Mouse (Mus musculus): ENCODE data around the gene Ccdc50.

Ccdc50 gene

DNA sequence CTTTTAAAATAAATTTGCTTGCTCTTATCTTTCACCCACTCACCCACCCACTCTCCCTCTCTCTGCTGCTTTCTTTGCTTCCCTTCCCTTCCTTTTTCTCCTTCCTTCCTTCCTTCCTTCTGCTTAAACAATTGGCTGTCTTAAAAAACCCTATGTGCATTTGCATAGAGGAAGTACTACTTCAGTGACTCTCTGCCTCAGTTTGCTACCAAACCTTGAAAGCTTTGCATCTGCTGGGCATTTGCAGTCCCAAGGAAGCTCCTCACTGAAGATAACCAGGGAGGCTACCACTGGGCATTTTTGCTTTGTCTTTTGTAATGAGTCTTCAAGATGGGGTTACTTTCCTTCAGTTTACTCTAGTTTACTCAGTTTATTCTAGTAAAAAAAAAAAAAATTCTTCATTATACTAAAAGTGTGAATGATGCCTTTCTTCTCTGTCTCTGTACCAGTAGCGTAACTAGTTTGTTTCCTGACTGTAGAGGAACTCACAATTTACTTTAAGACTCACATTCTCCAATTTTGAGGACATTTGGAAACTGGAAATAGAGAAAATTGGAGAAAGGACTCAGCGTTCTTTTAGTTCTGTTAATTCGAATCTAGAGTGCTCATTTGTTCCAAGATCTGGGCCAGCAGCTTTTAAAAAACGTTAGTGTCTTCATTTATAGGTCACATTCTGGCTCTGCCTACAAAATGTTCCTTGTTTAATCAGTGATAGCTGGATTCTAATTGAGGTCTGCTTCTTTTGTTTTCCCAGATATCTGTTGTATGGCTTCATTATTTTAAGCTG, 6.8 kb downstream of the Ccdc50 start:
- DNase-seq (ENCODE audit: low spot score) = no peak

DNA sequence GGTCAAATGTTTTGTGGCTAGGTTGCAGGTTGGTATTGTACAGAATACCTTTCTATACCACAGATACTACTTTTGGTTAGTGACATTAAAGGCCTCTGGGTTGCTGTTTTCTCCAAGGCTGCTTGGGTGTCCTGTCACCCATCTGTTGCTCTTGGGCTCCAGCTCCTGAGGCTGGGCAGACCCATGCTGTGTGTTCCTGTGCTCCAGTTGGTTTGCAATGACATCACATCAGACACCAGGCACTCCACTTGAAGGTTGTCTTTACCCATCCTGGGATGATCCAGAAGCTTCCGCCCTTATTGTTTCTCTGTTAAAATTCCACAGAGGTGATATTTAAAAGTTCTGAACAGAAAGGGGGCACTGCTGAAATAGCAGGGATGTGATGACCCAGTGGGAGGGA, 8.3 kb downstream of the Ccdc50 start:
- no peak for DNase-seq (ENCODE audit: low spot score)

GRCm38 (mm10) chr16:27399026-27399718, 10.5 kb downstream of the Ccdc50 start:
- DNase-seq (ENCODE audit: low spot score) = no peak

DNA sequence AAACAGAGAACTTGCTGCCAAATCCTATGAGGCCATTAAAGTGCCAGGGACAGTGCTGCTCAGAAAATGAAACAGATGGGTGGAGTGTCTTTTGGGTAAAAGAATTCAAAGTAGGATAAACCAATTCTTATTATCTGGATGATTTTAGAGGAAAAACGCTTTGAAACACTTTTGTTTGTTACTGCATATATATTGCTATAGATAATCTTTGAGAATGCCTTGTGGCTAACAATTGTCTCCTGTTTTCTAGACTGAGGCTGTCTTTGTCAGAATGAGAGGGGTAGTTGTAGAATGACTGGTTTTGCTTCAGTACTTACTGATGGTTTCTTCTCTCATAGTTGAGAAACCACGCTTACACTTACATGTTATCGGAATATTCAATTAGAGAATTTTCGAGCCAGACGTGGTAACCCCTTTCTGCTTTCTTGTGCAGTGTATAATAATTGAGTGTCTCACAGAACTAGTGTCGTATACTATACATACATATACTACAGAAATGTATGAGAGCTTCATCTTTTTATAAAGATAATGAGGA, 11.1 kb downstream of the Ccdc50 start:
- DNase-seq (ENCODE audit: low spot score) = no peak

DNA sequence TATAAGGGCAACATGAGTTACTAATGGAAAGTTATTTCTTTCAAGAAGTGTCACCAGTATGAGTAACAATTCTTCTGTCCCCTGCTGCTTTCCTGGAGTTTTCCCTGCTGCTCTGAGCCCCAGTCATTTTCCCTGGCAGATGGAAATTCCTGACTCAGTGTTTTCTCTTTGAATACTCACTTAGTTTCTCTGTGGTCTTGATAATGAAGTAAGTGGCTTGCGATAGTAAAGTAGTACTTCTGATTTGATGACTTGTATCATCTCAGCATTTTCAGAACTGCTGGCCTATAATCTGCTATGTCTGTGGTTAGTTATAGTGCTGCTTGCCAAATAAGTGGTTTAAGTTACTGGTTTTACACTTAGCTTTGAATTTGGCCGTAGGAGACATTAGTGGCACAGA, 12.9 kb downstream of the Ccdc50 start:
- no peak for DNase-seq (ENCODE audit: low spot score)

DNA sequence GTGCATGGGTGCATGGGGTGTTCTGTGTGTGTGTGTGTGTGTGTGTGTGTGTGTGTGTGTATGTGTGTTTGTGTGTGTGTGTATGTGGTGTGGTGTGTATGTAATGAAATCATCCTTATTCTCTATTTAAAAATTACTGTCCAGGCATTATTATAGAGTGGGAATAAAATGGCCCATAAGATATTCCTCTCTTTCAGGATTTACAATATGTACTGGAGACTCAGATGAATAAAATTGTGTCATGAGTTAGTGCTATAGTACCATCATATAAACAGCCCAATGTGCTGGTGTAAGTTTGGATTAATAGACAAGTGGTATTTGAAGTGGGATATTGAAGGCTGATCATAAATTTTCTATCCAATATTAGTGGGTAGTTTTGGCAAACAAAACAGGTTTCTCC, 15.4 kb downstream of the Ccdc50 start:
- DNase-seq (ENCODE audit: low spot score) = no peak

GRCm38 (mm10) chr16:27416937-27417584, 28.4 kb downstream of the Ccdc50 start:
- no peak for DNase-seq (ENCODE audit: low spot score)

GRCm38 (mm10) chr16:27417632-27418031, 29.0 kb downstream of the Ccdc50 start:
- DNase-seq (ENCODE audit: low spot score) = no peak

GRCm38 (mm10) chr16:27420982-27421381, 32.3 kb downstream of the Ccdc50 start:
- DNase-seq (ENCODE audit: low spot score) = no peak

DNA sequence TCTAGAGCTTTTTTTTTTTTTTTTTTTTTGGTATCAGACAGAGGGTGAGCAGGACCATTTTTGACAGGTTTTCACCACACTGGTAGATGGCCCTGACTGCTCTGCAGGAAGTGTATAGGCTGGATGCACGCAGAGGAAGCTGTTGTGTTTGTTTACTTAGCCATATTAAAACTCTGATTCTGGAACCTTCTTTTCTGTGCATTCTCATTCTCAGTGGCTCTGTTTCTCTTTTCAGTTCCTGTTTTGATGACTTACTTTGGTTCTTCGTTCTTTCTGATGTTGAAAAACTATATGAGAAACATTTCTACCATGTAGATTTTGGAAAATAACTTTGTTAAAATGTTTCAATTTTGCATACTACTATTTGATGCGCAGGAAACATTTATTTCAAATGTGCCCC, 46.4 kb downstream of the Ccdc50 start:
- no peak for DNase-seq (ENCODE audit: low spot score)

DNA sequence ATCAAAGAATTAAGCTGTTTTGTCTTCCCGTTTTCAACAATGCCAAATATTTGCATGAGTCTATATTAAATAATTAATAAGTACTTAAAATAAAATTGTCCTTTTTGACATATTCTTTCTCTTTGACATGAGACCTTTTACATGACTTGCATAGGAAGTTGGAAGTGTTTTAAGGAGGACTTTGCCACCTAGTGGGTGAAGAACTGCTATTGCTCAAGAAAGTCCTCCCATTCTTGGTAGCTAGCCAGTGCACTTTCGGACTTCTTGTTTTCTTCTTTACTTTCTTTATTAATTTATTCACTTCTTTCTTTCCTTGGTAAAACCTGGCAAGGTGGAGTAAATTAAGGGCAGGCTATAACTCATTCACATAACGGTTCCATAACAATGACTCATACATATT, 55.3 kb downstream of the Ccdc50 start:
- no peak for DNase-seq (ENCODE audit: low spot score)

DNA sequence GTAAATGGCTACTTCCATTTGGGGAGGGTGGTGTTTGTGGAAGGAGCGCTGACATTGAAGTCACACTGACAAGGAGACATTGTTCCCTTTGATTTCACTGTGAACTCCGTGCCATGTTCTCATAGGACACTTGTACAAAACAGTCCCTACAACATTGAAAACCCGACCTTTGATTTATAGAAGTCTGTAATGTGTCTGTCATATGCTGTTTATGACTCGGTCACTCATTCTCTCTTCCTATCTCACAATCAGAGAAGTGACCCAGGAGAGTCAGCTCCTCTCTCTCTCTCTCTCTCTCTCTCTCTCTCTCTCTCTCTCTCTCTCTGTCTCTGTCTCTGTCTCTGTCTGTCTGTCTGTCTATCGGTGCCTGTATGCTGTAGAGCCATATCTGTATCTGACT, 60.7 kb downstream of the Ccdc50 start:
- no peak for DNase-seq (ENCODE audit: low spot score)

DNA sequence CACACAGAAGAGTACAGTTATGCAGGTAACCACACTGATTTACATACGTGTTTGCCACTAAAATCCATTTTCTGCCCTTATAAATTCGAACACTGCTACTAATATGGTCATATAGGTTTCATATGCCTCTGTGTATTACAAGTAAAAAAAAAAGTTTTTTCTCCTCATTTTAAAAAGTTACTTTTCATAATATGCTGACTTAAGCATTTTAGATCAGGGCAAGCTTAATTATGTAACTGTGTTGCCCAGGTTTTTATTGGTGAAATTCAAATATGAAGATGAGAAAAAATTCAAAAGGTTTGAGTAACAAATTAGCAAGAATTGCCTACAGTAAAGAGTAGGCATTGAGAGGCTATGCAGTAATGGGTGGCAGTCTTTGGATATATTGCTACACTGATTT, 62.0 kb downstream of the Ccdc50 start:
- no peak for DNase-seq (ENCODE audit: low spot score)

- no peak for DNase-seq (ENCODE audit: low spot score)
These were observed 64.7 kb downstream of the Ccdc50 start for GRCm38 (mm10) chr16:27453396-27453795.

DNA sequence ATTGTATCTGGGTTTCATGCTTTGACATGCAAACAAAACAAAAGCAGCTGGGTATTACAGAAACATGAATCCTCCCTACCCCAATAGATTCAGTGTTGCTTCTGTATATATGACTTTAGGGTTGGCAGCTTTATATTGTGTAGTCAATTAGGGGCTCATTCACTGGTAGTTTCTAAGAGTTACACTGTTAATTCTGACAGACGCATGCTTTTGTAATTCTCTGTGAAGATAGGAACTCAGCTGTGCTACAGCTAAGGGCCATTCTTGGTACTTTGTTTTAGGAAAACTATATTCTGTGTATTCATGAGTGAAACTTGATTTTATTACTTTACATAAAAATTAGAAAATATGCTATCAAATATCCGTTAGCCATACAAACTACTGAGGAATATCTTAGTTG, 65.2 kb downstream of the Ccdc50 start:
- no peak for DNase-seq (ENCODE audit: low spot score)

- peak; percentile 82 for DNase-seq (ENCODE audit: low spot score)
These were observed 68.6 kb downstream of the Ccdc50 start for GRCm38 (mm10) chr16:27457273-27457672.

- peak; percentile 76 for DNase-seq (ENCODE audit: low spot score)
These were observed 80.1 kb downstream of the Ccdc50 start for GRCm38 (mm10) chr16:27468731-27469130.

DNA sequence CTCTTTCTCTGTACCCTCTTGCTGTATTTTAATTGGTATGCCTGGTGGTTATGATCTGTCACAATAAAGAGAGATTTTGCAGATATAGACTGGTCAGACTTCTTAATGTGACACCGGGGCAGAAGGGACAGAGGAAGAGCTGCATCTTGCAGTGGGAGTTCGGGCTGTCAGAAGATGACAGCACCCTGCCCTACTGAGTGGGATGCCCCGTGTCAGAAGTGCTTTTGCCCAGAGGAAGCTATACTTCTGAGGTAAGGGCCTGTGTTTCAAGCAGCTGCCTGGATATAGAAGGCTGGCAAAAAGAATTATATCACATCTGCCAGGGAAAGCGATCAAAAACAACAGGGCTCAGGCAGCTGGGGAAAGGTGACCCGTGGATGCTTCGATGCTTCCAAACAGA, 82.7 kb downstream of the Ccdc50 start:
- DNase-seq (ENCODE audit: low spot score) = no peak

DNA sequence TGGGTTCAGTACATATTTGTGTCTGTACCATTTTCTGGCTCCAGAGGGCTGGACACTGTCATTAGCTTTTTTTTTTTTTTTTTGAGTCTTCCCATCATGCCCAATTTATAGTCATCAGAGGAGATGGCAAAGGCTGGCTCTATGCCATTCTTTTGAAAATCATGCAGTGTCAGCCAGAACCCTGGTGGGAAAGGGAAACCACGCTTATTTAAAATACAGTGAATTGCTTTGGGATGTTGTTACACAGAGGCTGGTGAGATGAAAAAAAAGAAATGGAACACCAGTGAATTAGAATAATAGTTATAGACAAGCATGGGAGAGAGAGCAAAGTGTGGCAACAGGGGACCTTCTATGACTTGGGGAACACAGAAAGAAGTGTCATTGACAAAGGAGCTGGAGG, 95.2 kb downstream of the Ccdc50 start:
- no peak for DNase-seq (ENCODE audit: low spot score)
